Mouse (Mus musculus) mesoderm, embryonic 11.5 days (tissue): ENCODE data around the gene Runx1.

Source experiments
- DNase-seq: peaks from one replicate; pipeline ENCODE4 v3.0.0-alpha.2; 2012; ENCODE audit warnings: low read depth, low spot score

The Runx1 gene

GRCm38 (mm10) chr16:92656750-92657149, 169.2 kb downstream of the Runx1 start:
- no peak for DNase-seq

GRCm38 (mm10) chr16:92654294-92654950, 171.5 kb downstream of the Runx1 start:
- no peak for DNase-seq

- DNase-seq: no peak
Observed at GRCm38 (mm10) chr16:92653816-92654215, 172.1 kb downstream of the Runx1 start.

DNA sequence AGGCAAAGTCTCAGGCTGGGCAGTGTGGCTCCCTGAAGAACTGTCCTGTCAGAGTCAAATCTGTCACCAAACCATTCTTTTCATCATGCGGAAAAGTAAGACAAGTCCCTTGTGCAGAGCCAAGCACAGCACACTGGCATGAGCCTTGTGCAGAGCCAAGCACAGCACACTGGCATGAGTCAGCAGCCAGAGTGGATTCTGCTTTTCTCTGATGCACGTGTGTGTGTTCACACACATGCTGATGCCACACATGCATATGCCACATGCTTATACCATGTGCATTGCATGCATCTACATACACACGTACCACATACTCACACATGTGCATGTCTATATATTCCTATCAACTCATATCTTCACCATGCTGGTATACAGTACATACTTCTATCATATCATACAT, 174.7 kb downstream of the Runx1 start:
- DNase-seq: no peak

GRCm38 (mm10) chr16:92646153-92646552, 179.8 kb downstream of the Runx1 start:
- peak; percentile 51 for DNase-seq

DNA sequence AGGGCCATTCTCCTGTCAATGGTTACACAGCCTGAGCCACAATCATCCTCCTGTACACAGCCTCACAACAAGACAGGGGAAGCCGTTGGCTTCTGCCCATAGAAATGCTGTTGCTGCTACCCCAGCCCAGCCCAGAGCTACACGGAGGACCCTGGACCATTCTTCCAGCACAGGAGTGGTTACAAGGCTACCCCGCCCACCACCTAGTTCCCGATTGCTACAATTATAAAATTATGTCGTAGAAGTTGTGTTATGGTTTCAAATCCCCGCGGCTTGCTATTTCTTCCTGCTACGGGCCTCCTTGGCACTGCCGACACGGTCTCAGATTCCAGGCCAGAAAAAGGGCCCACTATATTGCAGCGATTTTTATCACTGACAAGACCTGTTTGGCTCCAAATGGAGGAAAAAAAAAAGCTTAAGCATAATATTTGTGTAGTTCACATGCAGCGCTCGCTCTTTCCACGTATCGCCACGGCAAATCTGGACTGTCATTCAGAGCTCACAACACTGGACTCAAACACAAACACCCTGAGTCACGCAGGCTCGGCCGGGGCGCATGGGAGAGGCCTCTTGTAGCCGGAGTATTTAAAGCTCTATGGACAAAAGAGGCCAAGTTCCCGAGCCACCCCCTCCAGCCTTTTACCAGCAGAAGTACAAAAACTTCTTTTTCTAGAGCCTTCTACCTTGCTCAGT, 180.4 kb downstream of the Runx1 start:
- DNase-seq: no peak

- no peak for DNase-seq
Observed at GRCm38 (mm10) chr16:92644718-92645422, 181.1 kb downstream of the Runx1 start.

GRCm38 (mm10) chr16:92644315-92644714, 181.6 kb downstream of the Runx1 start:
- DNase-seq: no peak

GRCm38 (mm10) chr16:92642283-92642682, 183.7 kb downstream of the Runx1 start:
- DNase-seq: no peak

- no peak for DNase-seq
Observed at GRCm38 (mm10) chr16:92641053-92641452, 184.9 kb downstream of the Runx1 start.

GRCm38 (mm10) chr16:92639093-92639492, 186.9 kb downstream of the Runx1 start:
- no peak for DNase-seq

GRCm38 (mm10) chr16:92637033-92637432, 188.9 kb downstream of the Runx1 start:
- no peak for DNase-seq

GRCm38 (mm10) chr16:92632115-92632763, 193.7 kb downstream of the Runx1 start:
- DNase-seq: no peak

- DNase-seq: no peak
Observed at GRCm38 (mm10) chr16:92631637-92632036, 194.3 kb downstream of the Runx1 start.

DNA sequence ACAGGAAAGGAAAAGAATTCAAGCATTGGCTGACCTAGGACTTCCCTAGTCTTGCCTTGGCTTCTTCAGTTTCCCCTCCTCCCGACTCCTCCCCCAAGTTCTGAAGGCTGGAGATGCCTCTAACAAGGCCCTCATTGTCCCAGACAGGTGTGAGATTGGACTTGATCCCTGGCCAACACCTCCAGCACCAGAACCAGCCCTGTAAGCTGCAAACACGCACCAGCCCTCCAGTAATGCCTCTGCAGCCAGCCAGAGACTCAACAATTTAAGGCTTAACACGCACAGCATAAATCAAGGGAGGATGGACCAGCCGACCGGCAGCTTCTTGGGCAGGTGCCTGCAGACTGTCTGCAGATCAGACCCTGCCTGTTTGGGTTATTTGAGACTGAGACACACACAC, 195.0 kb downstream of the Runx1 start:
- no peak for DNase-seq

GRCm38 (mm10) chr16:92629829-92630228, 196.1 kb downstream of the Runx1 start:
- no peak for DNase-seq

DNA sequence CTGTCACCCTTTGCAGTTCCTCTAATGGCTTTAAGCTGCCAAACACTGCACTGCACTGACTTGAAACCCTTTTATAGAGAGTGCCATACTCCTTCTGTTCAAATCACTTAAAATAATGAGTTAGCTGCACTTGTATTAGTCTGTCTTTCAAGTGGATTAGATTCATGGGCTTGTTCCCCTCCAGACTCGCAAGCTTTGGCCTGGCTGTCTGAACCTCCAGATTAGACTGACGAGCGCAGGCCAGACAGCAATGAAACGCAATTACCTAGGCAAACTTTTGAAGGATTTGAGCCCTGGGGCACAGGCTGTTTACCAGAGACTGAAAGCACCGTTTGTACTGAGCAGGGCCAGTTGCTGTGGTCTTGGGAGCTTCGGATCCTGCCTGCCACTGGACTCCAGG, 198.7 kb downstream of the Runx1 start:
- peak; percentile 27 for DNase-seq

GRCm38 (mm10) chr16:92623953-92624352, 202.0 kb downstream of the Runx1 start:
- DNase-seq: no peak

- no peak for DNase-seq
Observed at GRCm38 (mm10) chr16:92621859-92622258, 204.1 kb downstream of the Runx1 start.

DNA sequence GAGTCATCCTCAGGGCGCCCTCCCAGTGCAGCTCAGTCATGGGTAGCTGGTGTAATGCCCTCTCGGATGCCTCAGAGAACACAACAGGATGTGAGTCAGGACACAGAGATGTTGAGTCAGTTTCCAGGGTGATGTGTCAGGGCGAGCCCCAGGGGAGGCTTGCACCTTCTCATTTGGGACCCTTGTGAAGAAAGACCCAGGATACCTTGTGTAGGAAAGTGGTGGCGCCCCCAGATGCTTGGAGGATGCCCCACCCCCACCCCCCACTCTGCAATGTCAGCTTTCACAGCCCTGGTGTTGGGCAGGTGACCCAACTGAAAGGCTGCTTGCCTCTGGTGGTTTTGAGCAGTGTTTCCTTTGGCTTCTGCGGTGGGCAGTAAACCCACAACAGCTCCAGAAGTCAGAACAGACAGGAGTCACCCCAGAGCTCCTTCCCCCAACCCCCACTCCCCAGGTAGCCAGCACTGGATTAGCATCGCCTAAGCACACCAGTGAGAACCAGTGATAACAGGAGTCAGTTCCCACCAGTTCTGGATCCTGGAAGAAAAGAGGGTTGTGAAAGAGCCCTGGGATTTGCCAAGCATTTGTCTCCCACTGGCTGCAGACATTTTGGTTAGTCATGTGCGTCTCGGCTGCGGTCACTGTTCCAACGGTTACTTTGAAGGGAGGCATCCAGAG, 205.0 kb downstream of the Runx1 start:
- no peak for DNase-seq

GRCm38 (mm10) chr16:92616839-92617238, 209.1 kb downstream of the Runx1 start:
- no peak for DNase-seq
